Mouse (Mus musculus): ENCODE data around the gene Cyp39a1. TPM values are rescaled to one million over a fixed set of nuclear protein-coding genes. Genes with fewer than 3 reads are reported as not detected.

The Cyp39a1 gene
- polyA plus RNA-seq, 1 experiment from 2014 or later, result 23.3 TPM

DNA sequence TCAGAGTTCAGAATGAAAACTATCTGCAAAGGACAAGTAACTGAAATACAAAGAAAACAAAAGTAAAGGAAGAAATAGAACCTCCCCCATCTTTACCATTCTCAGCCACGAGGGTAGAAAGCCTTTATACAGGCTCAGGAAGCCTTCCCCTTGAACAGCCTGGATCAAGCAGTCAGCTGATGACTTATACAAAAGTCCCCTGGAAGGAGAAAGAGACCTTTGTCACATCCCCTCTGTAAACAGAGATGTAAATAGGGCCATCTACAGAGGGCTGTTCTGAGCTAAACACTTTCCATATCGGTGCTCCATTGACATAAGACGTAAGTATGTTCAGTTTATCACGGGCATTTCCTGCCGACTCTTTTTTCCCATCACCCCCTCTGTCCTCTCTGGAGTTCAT is 20.3 kb upstream of the Cyp39a1 start:
- H3K36me3 ChIP-seq, result peaks cover 55% of the 10 kb centered on the region
- H3K27me3 ChIP-seq (replicated peaks), result no peaks in the 10 kb centered on the region
- H3K4me2 ChIP-seq (replicated peaks), result no peak overlapping the region
- H3K4me1 ChIP-seq, result no peaks in the 10 kb centered on the region
- 0 out of 2 replicates have a peak, but pooled peaks have one; percentile 31 for ATAC-seq (ENCODE audit: low FRiP score, low read depth)
- H3K4me3 ChIP-seq, result no peak overlapping the region
- H3K27ac ChIP-seq, result no peak overlapping the region
- H3K9me3 ChIP-seq, result no peaks in the 10 kb centered on the region
- WGBS, result 44% methylated on average over 5 of the region's 5 CpGs
- no peak overlapping the region for H3K9ac ChIP-seq

GRCm38 (mm10) chr17:43649641-43650436 is 17.4 kb upstream of the Cyp39a1 start:
- Histone ChIP-seq H3K4me2 (replicated peaks) (no peak overlapping the region), H3K27ac (no peak overlapping the region), H3K4me3 (no peak overlapping the region), H3K4me1 (no peaks in the 10 kb centered on the region), H3K9me3 (no peaks in the 10 kb centered on the region), H3K36me3 (peaks cover 49% of the 10 kb centered on the region), H3K27me3 (replicated peaks) (no peaks in the 10 kb centered on the region), H3K9ac (no peak overlapping the region)
- no peak for ATAC-seq (ENCODE audit: low FRiP score, low read depth)
- 83% methylated on average over 10 of the region's 10 CpGs for WGBS

GRCm38 (mm10) chr17:43651314-43652046 is 15.7 kb upstream of the Cyp39a1 start:
- Histone ChIP-seq H3K4me3 (no peak overlapping the region), H3K9ac (no peak overlapping the region), H3K4me1 (no peaks in the 10 kb centered on the region), H3K9me3 (no peaks in the 10 kb centered on the region), H3K27me3 (replicated peaks) (no peaks in the 10 kb centered on the region), H3K4me2 (replicated peaks) (no peak overlapping the region), H3K27ac (no peak overlapping the region), H3K36me3 (peaks cover 38% of the 10 kb centered on the region)
- ATAC-seq (ENCODE audit: low FRiP score, low read depth), result no peak
- 69% methylated on average over 14 of the region's 14 CpGs for WGBS

DNA sequence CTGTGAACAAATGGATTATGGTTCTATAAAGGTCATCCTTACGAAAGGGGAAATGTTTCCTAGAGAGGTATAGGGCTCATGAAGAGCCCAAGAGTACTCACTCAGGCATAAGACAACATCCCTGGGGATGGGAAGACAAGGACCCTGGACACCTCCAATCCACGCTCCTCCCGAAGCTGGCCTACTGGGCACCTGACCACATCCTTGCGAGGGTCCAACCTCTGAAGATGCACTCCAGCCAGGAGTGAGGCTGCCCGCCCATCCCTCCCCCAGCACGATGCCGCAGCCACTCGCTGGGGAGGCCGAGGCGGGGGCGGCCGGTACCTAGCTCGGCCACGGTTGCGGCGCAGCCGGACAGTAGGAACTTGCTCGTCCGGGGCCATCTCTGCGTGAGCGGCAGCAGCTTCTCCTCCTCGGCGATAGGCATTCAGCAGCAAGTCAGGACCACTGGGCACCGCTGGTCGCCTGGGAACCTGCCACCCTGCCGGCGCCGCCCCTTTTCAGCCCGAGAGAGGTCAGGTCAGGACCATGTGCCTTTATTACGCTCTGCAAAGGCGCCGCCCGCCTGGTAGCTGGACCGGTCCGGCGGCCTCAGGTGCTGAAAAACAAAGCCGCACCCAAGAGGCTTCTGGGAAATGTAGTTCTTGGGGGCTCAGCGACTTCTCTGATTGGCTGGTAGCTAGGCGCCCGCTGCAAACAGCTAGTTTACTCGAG is 492 bp upstream of the Cyp39a1 start, which contains the start of gene Slc25a27:
Gene Slc25a27 (minus strand): TSS at position 639 of the 714 bp plus-strand sequence.
- H3K27me3 ChIP-seq (replicated peaks), result no peaks in the 10 kb centered on the region
- H3K9me3 ChIP-seq, result no peaks in the 10 kb centered on the region
- peak within 1 kb of the TSS; percentile 82 for H3K4me2 ChIP-seq (replicated peaks)
- under 1% methylated on average over 41 of the region's 41 CpGs for WGBS
- H3K9ac ChIP-seq, result peak within 1 kb of the TSS; percentile 85
- no peak within 1 kb of the TSS for H3K27ac ChIP-seq
- ATAC-seq (ENCODE audit: low FRiP score, low read depth), result peak; percentile 98
- peak within 1 kb of the TSS; percentile 86 for H3K4me3 ChIP-seq
- H3K4me1 ChIP-seq, result peaks cover 16% of the 10 kb centered on the region
- peaks cover 10% of the 10 kb centered on the region; the same call in 1 of the 2 replicates for H3K36me3 ChIP-seq

DNA sequence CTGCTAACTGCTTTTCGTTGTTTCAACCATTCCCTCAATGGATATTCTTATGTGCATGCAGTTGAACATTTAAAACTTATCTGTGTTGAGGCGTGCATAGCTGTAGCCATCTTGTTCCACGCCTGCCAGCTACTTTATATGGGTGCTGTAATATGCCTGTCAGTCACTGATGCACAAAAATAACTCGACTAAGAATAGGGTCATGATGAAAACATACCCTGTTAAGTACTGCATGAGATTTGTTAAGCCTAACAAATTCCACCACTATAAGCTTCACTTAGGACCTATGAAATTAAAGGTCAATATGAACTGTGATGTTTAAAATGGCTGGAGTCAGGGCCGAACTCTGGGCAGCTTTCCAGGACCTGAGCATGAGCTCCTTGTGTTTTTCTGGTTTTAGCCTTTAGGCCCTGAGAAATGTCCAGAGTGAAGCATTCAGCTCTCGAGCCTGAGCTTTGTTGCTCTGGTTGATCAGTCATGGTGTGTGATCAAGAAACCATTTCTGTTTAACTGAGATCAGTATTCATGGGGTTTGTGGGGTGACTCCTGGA is 2.0 kb downstream of the Cyp39a1 start:
- H3K4me2 ChIP-seq (replicated peaks), result peak overlapping the region; percentile 82
- H3K27me3 ChIP-seq (replicated peaks), result no peaks in the 10 kb centered on the region
- H3K4me3 ChIP-seq, result no peak overlapping the region
- H3K27ac ChIP-seq, result no peak overlapping the region
- no peak for ATAC-seq (ENCODE audit: low FRiP score, low read depth)
- WGBS, result 80% methylated on average over 6 of the region's 6 CpGs
- H3K9me3 ChIP-seq, result no peaks in the 10 kb centered on the region
- H3K4me1 ChIP-seq, result peaks cover 16% of the 10 kb centered on the region
- H3K9ac ChIP-seq, result no peak overlapping the region
- H3K36me3 ChIP-seq, result no peaks in the 10 kb centered on the region

DNA sequence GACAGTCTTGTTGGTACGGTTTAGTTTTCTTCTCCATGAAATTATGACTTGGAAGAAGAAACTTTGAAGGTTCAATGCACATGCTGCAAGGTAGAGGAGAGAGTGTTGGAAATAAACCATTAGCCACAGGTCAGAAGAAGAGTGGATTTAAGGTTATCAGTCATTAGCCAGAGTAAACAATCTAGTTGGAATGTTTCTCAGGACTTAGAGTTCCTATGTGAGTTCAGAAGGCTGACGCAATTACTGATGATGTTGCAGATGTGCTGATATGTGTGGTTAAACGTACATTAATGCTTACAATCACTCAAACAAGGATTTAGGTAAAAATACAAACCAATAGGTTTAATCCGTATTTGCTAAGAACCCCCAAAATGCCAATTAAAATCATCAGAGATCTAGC is 4.7 kb downstream of the Cyp39a1 start:
- H3K27ac ChIP-seq, result no peak overlapping the region
- no peaks in the 10 kb centered on the region for H3K36me3 ChIP-seq
- ATAC-seq (ENCODE audit: low FRiP score, low read depth), result no peak
- H3K4me1 ChIP-seq, result no peaks in the 10 kb centered on the region
- H3K4me3 ChIP-seq, result no peak overlapping the region
- H3K9me3 ChIP-seq, result no peaks in the 10 kb centered on the region
- no peak overlapping the region for H3K4me2 ChIP-seq (replicated peaks)
- WGBS, result 92% methylated on average over 4 of the region's 4 CpGs
- H3K9ac ChIP-seq, result no peak overlapping the region
- H3K27me3 ChIP-seq (replicated peaks), result no peaks in the 10 kb centered on the region

- no peak overlapping the region for H3K27ac ChIP-seq
- no peak overlapping the region for H3K4me2 ChIP-seq (replicated peaks)
- H3K4me1 ChIP-seq, result no peaks in the 10 kb centered on the region
- no peaks in the 10 kb centered on the region for H3K9me3 ChIP-seq
- no peak overlapping the region for H3K4me3 ChIP-seq
- 78% methylated on average over 1 of the region's 1 CpGs for WGBS
- ATAC-seq (ENCODE audit: low FRiP score, low read depth), result no peak
- no peak overlapping the region for H3K9ac ChIP-seq
- no peaks in the 10 kb centered on the region for H3K36me3 ChIP-seq
- H3K27me3 ChIP-seq (replicated peaks), result no peaks in the 10 kb centered on the region
Measured at GRCm38 (mm10) chr17:43675228-43675627, 8.0 kb downstream of the Cyp39a1 start.

- Histone ChIP-seq H3K36me3 (no peaks in the 10 kb centered on the region), H3K27ac (no peak overlapping the region), H3K4me2 (replicated peaks) (no peak overlapping the region), H3K4me3 (no peak overlapping the region), H3K9me3 (no peaks in the 10 kb centered on the region), H3K27me3 (replicated peaks) (no peaks in the 10 kb centered on the region), H3K4me1 (no peaks in the 10 kb centered on the region), H3K9ac (no peak overlapping the region)
- 86% methylated on average over 1 of the region's 1 CpGs for WGBS
- no peak for ATAC-seq (ENCODE audit: low FRiP score, low read depth)
Measured at GRCm38 (mm10) chr17:43676241-43676640, 9.0 kb downstream of the Cyp39a1 start.

GRCm38 (mm10) chr17:43677317-43677716 is 10.1 kb downstream of the Cyp39a1 start:
- no peaks in the 10 kb centered on the region for H3K4me1 ChIP-seq
- ATAC-seq (ENCODE audit: low FRiP score, low read depth), result no peak
- H3K4me2 ChIP-seq (replicated peaks), result no peak overlapping the region
- no peak overlapping the region for H3K27ac ChIP-seq
- H3K36me3 ChIP-seq, result no peaks in the 10 kb centered on the region
- no peak overlapping the region for H3K9ac ChIP-seq
- 80% methylated on average over 1 of the region's 1 CpGs for WGBS
- no peak overlapping the region for H3K4me3 ChIP-seq
- no peaks in the 10 kb centered on the region for H3K9me3 ChIP-seq
- H3K27me3 ChIP-seq (replicated peaks), result no peaks in the 10 kb centered on the region

DNA sequence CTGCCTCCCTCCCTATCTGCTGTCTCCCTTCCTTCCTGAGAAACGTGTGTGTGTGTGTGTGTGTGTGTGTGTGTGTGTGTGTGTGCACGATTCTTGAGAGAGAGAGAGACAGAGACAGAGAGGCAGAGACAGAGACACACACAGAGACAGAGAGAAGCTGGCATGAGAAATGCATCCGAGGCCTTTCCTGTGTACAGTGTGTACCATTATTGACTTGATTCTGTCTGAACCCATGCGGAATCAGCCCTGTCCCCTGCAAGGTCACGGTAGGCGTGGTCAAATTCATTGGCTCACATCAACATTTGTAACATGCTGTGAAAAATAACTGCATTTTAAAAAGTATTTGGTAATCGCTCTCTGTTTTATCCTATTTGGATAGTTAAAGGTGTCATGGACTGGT is 16.9 kb downstream of the Cyp39a1 start:
- H3K27me3 ChIP-seq (replicated peaks), result no peaks in the 10 kb centered on the region
- H3K36me3 ChIP-seq, result 0 out of 2 replicates have a peak, but pooled peaks cover 5% of the 10 kb centered on the region
- no peak overlapping the region for H3K27ac ChIP-seq
- H3K4me1 ChIP-seq, result no peaks in the 10 kb centered on the region
- no peak overlapping the region for H3K9ac ChIP-seq
- no peak overlapping the region for H3K4me3 ChIP-seq
- no peaks in the 10 kb centered on the region for H3K9me3 ChIP-seq
- 88% methylated on average over 7 of the region's 7 CpGs for WGBS
- no peak for ATAC-seq (ENCODE audit: low FRiP score, low read depth)
- no peak overlapping the region for H3K4me2 ChIP-seq (replicated peaks)

- no peak for ATAC-seq (ENCODE audit: low FRiP score, low read depth)
- no peak overlapping the region for H3K4me3 ChIP-seq
- H3K4me2 ChIP-seq (replicated peaks), result no peak overlapping the region
- H3K4me1 ChIP-seq, result no peaks in the 10 kb centered on the region
- no peaks in the 10 kb centered on the region for H3K27me3 ChIP-seq (replicated peaks)
- H3K9ac ChIP-seq, result no peak overlapping the region
- no peaks in the 10 kb centered on the region for H3K9me3 ChIP-seq
- H3K36me3 ChIP-seq, result 0 out of 2 replicates have a peak, but pooled peaks cover 5% of the 10 kb centered on the region
- WGBS, result 90% methylated on average over 5 of the region's 5 CpGs
- no peak overlapping the region for H3K27ac ChIP-seq
Measured at GRCm38 (mm10) chr17:43684638-43685037, 17.4 kb downstream of the Cyp39a1 start.

DNA sequence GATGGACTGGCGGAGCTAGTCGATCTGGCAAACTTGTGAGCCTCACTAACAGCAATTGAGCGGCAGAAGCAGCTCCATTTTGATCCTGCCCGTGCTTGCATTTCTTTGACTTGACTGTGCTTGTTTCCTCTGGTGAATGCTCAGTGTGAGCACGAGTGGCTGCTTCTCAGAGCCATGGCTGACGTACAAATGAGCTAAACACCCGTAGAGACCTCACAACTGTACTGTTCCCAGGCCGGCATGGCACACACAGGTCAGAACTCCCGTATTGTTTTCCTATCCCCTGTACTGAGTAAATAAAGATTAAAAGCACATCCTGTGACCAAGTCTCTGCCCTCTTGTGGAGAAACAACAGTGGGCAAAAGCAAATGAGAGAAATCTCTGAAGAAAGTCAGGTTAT is 22.4 kb downstream of the Cyp39a1 start:
- 83% methylated on average over 9 of the region's 9 CpGs for WGBS
- no peaks in the 10 kb centered on the region for H3K9me3 ChIP-seq

More for the DNA sequence above, 22.4 kb downstream of the Cyp39a1 start:
- no peak overlapping the region for H3K27ac ChIP-seq
- no peaks in the 10 kb centered on the region for H3K27me3 ChIP-seq (replicated peaks)
- H3K36me3 ChIP-seq, result 0 out of 2 replicates have a peak, but pooled peaks cover 5% of the 10 kb centered on the region
- ATAC-seq (ENCODE audit: low FRiP score, low read depth), result no peak
- no peak overlapping the region for H3K4me3 ChIP-seq
- no peaks in the 10 kb centered on the region for H3K4me1 ChIP-seq
- H3K9ac ChIP-seq, result no peak overlapping the region
- no peak overlapping the region for H3K4me2 ChIP-seq (replicated peaks)
